Mouse (Mus musculus) kidney, adult 2 months (tissue): ENCODE data around the gene Efna4.

Source experiments
- CTCF ChIP-seq: fragments of 200-500 bp; conservative IDR thresholded peaks from 2 replicates; pipeline ENCODE4 v1.5.1; 2011; ENCODE audit warnings: low read depth, mild to moderate bottlenecking, control low read depth, low read length, moderate library complexity, mixed read lengths; ENCODE audit not compliant: insufficient read depth, insufficient read length
- POLR2A ChIP-seq: fragments of 200-500 bp; IDR thresholded peaks from one replicate; pipeline ENCODE4 v1.6.1; 2011; ENCODE audit warnings: low read depth, low read length, control low read depth

GRCm38 (mm10) chr3:89337062-89337720, 637 bp downstream of the Efna4 start:
- TF ChIP-seq CTCF (no peak), POLR2A (no peak)
